13 mouse cellular contexts compared by ENCODE assay signal in genomic region chr7:99304029-99304428, GRCm38 (mm10). TPM values are rescaled to one million over a fixed set of nuclear protein-coding genes. Genes with fewer than 3 reads are reported as not detected.
DNase-seq lines count a peak whose midpoint lies in the region; ATAC-seq and TF ChIP-seq lines count a peak whose summit lies in the region.
"Had no signal": no experiment of that assay in that cellular context is flagged by ENCODE, and none has a peak within 500 bp of the region (broad histone marks: within the 10 kb centered on the region; RNA-seq: fewer than 3 reads in every experiment).

No protein-coding gene starts in this region.

- H3K9me3 ChIP-seq in embryonic facial prominence, embryonic 12.5 days, result no peaks in the 10 kb centered on the region
- H3K9me3 ChIP-seq in hindbrain, embryonic 14.5 days (ENCODE audit: control insufficient read depth, low read length), result no peaks in the 10 kb centered on the region
- no peaks in the 10 kb centered on the region for H3K9me3 ChIP-seq in neural tube, embryonic 15.5 days (replicated peaks)
- H3K9me3 ChIP-seq: heart, embryonic 12.5 days had no signal

- no peak overlapping the region for H3K9ac ChIP-seq in embryonic facial prominence, embryonic 12.5 days
- peak overlapping the region; percentile 24; the same call in 1 of the 2 replicates for H3K9ac ChIP-seq in hindbrain, embryonic 14.5 days
- H3K9ac ChIP-seq in neural tube, embryonic 15.5 days (replicated peaks), result no peak overlapping the region
- H3K9ac ChIP-seq: heart, embryonic 12.5 days had no signal

- H3K4me2 ChIP-seq in embryonic facial prominence, embryonic 12.5 days (replicated peaks), result no peak overlapping the region
- peak overlapping the region; percentile 1; the same call in 1 of the 2 replicates for H3K4me2 ChIP-seq in hindbrain, embryonic 14.5 days (replicated peaks)
- H3K4me2 ChIP-seq in neural tube, embryonic 15.5 days, result no peak overlapping the region
- H3K4me2 ChIP-seq: heart, embryonic 12.5 days had no signal

- no peak for ATAC-seq in embryonic facial prominence, embryonic 12.5 days (ENCODE audit: insufficient number of reproducible peaks, insufficient read depth, low FRiP score, low TSS enrichment)
- ATAC-seq in hindbrain, embryonic 14.5 days (ENCODE audit: low FRiP score), result peak; percentile 31; the same call in 1 of the 2 replicates
- no peak for ATAC-seq in neural tube, embryonic 15.5 days (ENCODE audit: low FRiP score)
- ATAC-seq: CD4-positive, CD25-positive, alpha-beta regulatory T cell, adult 4 months had no signal

- H3K27me3 ChIP-seq in embryonic facial prominence, embryonic 12.5 days, result no peaks in the 10 kb centered on the region
- H3K27me3 ChIP-seq in hindbrain, embryonic 14.5 days (ENCODE audit: control insufficient read depth, insufficient read depth, low read length), result no peaks in the 10 kb centered on the region
- no peaks in the 10 kb centered on the region for H3K27me3 ChIP-seq in neural tube, embryonic 15.5 days (replicated peaks)
- H3K27me3 ChIP-seq: heart, embryonic 12.5 days had no signal

- peaks cover 12% of the 10 kb centered on the region; the same call in 1 of the 2 replicates for H3K4me1 ChIP-seq in embryonic facial prominence, embryonic 12.5 days
- H3K4me1 ChIP-seq in hindbrain, embryonic 14.5 days (replicated peaks; ENCODE audit: control insufficient read depth, insufficient read depth, low read length), result peaks cover 56% of the 10 kb centered on the region
- H3K4me1 ChIP-seq in neural tube, embryonic 15.5 days, result peaks cover 64% of the 10 kb centered on the region
- no peaks in the 10 kb centered on the region for H3K4me1 ChIP-seq in lung, adult 2 months (ENCODE audit: control insufficient read depth, insufficient read depth, low read length)

- no peak for TF ChIP-seq CTCF in lung, adult 2 months (IDR thresholded peaks at IDR 0.05; ENCODE audit: insufficient read depth, low read length)

- TF ChIP-seq POLR2A in lung, adult 2 months (IDR thresholded peaks at IDR 0.05; ENCODE audit: borderline replicate concordance, extremely low read depth, low read depth, low read length), result no peak

- H3K27ac ChIP-seq in embryonic facial prominence, embryonic 12.5 days, result peak overlapping the region; percentile 46
- peak overlapping the region; percentile 87 for H3K27ac ChIP-seq in hindbrain, embryonic 14.5 days
- peak overlapping the region; percentile 73 for H3K27ac ChIP-seq in neural tube, embryonic 15.5 days (replicated peaks)
- H3K27ac ChIP-seq: macrophage had no signal

- peak; percentile 90 for DNase-seq in heart, adult 11 months
- no peak for DNase-seq in heart, adult 9 months (ENCODE audit: low spot score in 2 of 2)
- DNase-seq in hindbrain, embryonic 14.5 days (ENCODE audit: low spot score), result no peak
- DNase-seq in left cerebral cortex, adult 9 months (ENCODE audit: low spot score in 2 of 2), result no peak
- DNase-seq in lung, adult 2 months, result no peak
- DNase-seq in ovary, adult 18-20 months (ENCODE audit: low spot score), result no peak
- DNase-seq: kidney, adult 2 months; right cerebral cortex, postnatal 14 days had no signal

- H3K36me3 ChIP-seq in embryonic facial prominence, embryonic 12.5 days, result no peaks in the 10 kb centered on the region
- no peaks in the 10 kb centered on the region for H3K36me3 ChIP-seq in hindbrain, embryonic 14.5 days (replicated peaks; ENCODE audit: control insufficient read depth, insufficient read depth)
- H3K36me3 ChIP-seq in neural tube, embryonic 15.5 days, result no peaks in the 10 kb centered on the region
- H3K36me3 ChIP-seq: heart, embryonic 12.5 days had no signal

- no peak overlapping the region for H3K4me3 ChIP-seq in embryonic facial prominence, embryonic 12.5 days
- no peak overlapping the region for H3K4me3 ChIP-seq in hindbrain, embryonic 14.5 days (replicated peaks; ENCODE audit: low read length)
- H3K4me3 ChIP-seq in neural tube, embryonic 15.5 days (replicated peaks), result no peak overlapping the region
- H3K4me3 ChIP-seq in lung, adult 2 months (replicated peaks; ENCODE audit: extremely low read depth, low read depth, low read length), result no peak overlapping the region
- H3K4me3 ChIP-seq: heart, embryonic 12.5 days had no signal

- WGBS in embryonic facial prominence, embryonic 12.5 days, result 36% methylated on average over 6 of the region's 6 CpGs
- WGBS in hindbrain, embryonic 14.5 days, result 23% methylated on average over 6 of the region's 6 CpGs
- 25% methylated on average over 6 of the region's 6 CpGs for WGBS in neural tube, embryonic 15.5 days
- 81% methylated on average over 6 of the region's 6 CpGs for WGBS in lung, adult 2 months

RNA-seq across cellular contexts. Expression of gene Map6, which starts 36.8 kb away (rescaled TPM):
- 12.6 and 13.0 TPM in 2 replicates for polyA plus RNA-seq in embryonic facial prominence, embryonic 12.5 days (2016; fragmentation: Nextera tagmentation; extraction: Ambion mirVana)
- 122 and 135 TPM in 2 replicates for polyA plus RNA-seq in hindbrain, embryonic 14.5 days (2014; fragmentation: Nextera tagmentation; extraction: Ambion mirVana)
- polyA plus RNA-seq in neural tube, embryonic 15.5 days (2015; fragmentation: Nextera tagmentation; extraction: Ambion mirVana), result 120 and 146 TPM in 2 replicates
- 24.2 and 25.4 TPM in 2 replicates for polyA plus RNA-seq in lung, adult 2 months (2012; rRNA removed)

RNA-seq across cellular contexts. Expression of gene Serpinh1, which starts 49.0 kb away (rescaled TPM):
- polyA plus RNA-seq in embryonic facial prominence, embryonic 12.5 days (2016; fragmentation: Nextera tagmentation; extraction: Ambion mirVana), result 1,388 and 1,403 TPM in 2 replicates
- polyA plus RNA-seq in hindbrain, embryonic 14.5 days (2014; fragmentation: Nextera tagmentation; extraction: Ambion mirVana), result 122 and 128 TPM in 2 replicates
- polyA plus RNA-seq in neural tube, embryonic 15.5 days (2015; fragmentation: Nextera tagmentation; extraction: Ambion mirVana), result 332 and 435 TPM in 2 replicates
- 364 and 388 TPM in 2 replicates for polyA plus RNA-seq in lung, adult 2 months (2012; rRNA removed)
